Mouse (Mus musculus) forebrain, embryonic 16.5 days (tissue): ENCODE results near the gene Sirpa. TPM values are rescaled to one million over a fixed set of nuclear protein-coding genes. Genes with fewer than 3 reads are reported as not detected.

ENCODE experiments used
- ATAC-seq: fragments of 200-750 bp; cut with Nextera tagmentation; 2 replicates; pipeline ENCODE4 v1.8.0; 2017; ENCODE audit warnings: mild to moderate bottlenecking, moderate library complexity
- H3K27ac ChIP-seq: fragments of 300-500 bp; sonication (generic); 2 replicates; pipeline ENCODE4 v1.5.1; 2014; ENCODE audit warnings: low read length, control low read depth
- H3K27me3 ChIP-seq: fragments of 300-500 bp; sonication (generic); replicated peaks from 2 replicates; pipeline ENCODE4 v1.6.1; 2014; ENCODE audit warnings: low read length; ENCODE audit not compliant: control insufficient read depth, insufficient read depth
- H3K36me3 ChIP-seq: fragments of 300-500 bp; sonication (generic); 2 replicates; pipeline ENCODE4 v1.6.1; 2014; ENCODE audit not compliant: control insufficient read depth, insufficient read depth
- H3K4me1 ChIP-seq: fragments of 300-500 bp; sonication (generic); replicated peaks from 2 replicates; pipeline ENCODE4 v1.6.1; 2014; ENCODE audit warnings: low read length; ENCODE audit not compliant: control insufficient read depth, insufficient read depth
- H3K4me2 ChIP-seq: fragments of 300-500 bp; sonication (generic); 2 replicates; pipeline ENCODE4 v1.6.1; 2014; ENCODE audit warnings: mild to moderate bottlenecking, low read length, control low read depth
- H3K4me3 ChIP-seq: fragments of 300-500 bp; sonication (generic); replicated peaks from 2 replicates; pipeline ENCODE4 v1.5.1; 2014; ENCODE audit warnings: mild to moderate bottlenecking, low read length, control low read depth
- H3K9ac ChIP-seq: fragments of 300-500 bp; sonication (generic); replicated peaks from 2 replicates; pipeline ENCODE4 v1.6.1; 2014; ENCODE audit warnings: low read depth, low read length, control low read depth
- H3K9me3 ChIP-seq: fragments of 300-500 bp; sonication (generic); 2 replicates; pipeline ENCODE4 v1.6.1; 2016; ENCODE audit warnings: low read length; ENCODE audit not compliant: control insufficient read depth
- WGBS: fragments of 180-500 bp; shearing (Covaris S2); extraction: QIAGEN DNeasy Blood & Tissue Kit; methylation state at CpG from one replicate; pipeline ENCODE4 v1.1.7; 2014; 5-methylcytosine and 5-hydroxymethylcytosine counted together
- polyA plus RNA-seq: library from polyadenylated mRNA; unstranded; fragments of >200 nt; fragmentation: Nextera tagmentation; extraction: Ambion mirVana; gene quantifications from 2 replicates; pipeline ENCODE4 v1.2.1, GENCODE M21; 2015

The Sirpa gene
- polyA plus RNA-seq, 1 experiment from 2014 or later, result 34.8 TPM

DNA sequence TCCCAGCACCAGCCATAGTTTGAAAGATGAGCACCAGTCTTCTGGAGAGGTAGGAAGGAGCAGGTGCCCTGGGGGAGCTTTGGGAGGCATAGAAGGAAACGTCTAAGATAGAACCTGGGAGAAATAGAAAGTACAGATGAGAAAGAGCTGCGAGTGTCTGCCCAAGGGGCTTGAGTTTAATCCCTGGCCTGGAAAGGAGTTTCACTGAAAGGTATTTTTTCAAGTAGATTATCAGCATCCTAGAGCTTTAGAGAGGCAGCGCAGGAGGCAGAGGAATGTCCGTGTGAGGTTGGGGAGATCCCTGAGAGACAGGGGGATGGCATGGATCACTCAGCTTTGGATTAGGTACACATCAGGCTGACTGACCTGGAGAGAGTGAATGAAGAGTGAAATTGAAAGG lies 79.3 kb downstream of the Sirpa start:
- ATAC-seq, result no peak
- 82% methylated on average over 4 of the region's 4 CpGs for WGBS
- Histone ChIP-seq H3K9ac (no peak overlapping the region), H3K27me3 (no peaks in the 10 kb centered on the region), H3K4me3 (no peak overlapping the region), H3K4me2 (no peak overlapping the region), H3K9me3 (no peaks in the 10 kb centered on the region), H3K36me3 (no peaks in the 10 kb centered on the region), H3K4me1 (no peaks in the 10 kb centered on the region), H3K27ac (no peak overlapping the region)

- Histone ChIP-seq H3K4me3 (no peak overlapping the region), H3K9ac (no peak overlapping the region), H3K36me3 (no peaks in the 10 kb centered on the region), H3K9me3 (no peaks in the 10 kb centered on the region), H3K4me2 (no peak overlapping the region), H3K27me3 (no peaks in the 10 kb centered on the region), H3K4me1 (no peaks in the 10 kb centered on the region), H3K27ac (no peak overlapping the region)
- peak; percentile 62 for ATAC-seq
- 23% methylated on average over 13 of the region's 13 CpGs for WGBS
Observed at GRCm38 (mm10) chr2:129674935-129675634, 82.5 kb downstream of the Sirpa start.

GRCm38 (mm10) chr2:129677664-129678063 lies 85.0 kb downstream of the Sirpa start:
- H3K36me3 ChIP-seq, result no peaks in the 10 kb centered on the region
- no peak overlapping the region for H3K4me2 ChIP-seq
- ATAC-seq, result peak; percentile 61
- no peak overlapping the region for H3K9ac ChIP-seq
- H3K27ac ChIP-seq, result no peak overlapping the region
- H3K9me3 ChIP-seq, result no peaks in the 10 kb centered on the region
- no peaks in the 10 kb centered on the region for H3K4me1 ChIP-seq
- H3K4me3 ChIP-seq, result no peak overlapping the region
- no peaks in the 10 kb centered on the region for H3K27me3 ChIP-seq
- WGBS, result 4% methylated on average over 2 of the region's 2 CpGs

- 82% methylated on average over 5 of the region's 5 CpGs for WGBS
- Histone ChIP-seq H3K4me2 (no peak overlapping the region), H3K27me3 (no peaks in the 10 kb centered on the region), H3K9ac (no peak overlapping the region), H3K27ac (no peak overlapping the region), H3K4me1 (no peaks in the 10 kb centered on the region), H3K4me3 (no peak overlapping the region), H3K36me3 (no peaks in the 10 kb centered on the region), H3K9me3 (no peaks in the 10 kb centered on the region)
- ATAC-seq, result no peak
Observed at GRCm38 (mm10) chr2:129679066-129679465, 86.4 kb downstream of the Sirpa start.

DNA sequence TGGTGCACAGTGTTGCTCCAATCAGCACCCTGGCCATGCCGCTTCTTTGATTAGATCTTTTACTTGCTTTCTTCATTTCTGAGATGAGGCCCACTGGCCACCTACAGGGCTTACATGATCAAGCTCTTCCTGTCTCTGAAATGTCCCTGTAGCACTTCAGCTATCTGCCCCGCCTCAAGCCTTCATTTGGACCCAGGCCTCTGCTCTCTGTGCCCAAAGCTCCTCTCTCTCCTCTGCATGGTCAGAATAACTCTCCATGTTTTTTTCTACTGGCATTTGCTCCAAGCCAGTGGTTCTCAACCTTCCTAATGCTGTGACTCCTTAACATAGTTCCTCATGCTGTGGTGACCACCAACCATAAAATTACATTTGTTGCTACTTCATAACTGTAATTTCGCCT lies 87.6 kb downstream of the Sirpa start:
- Histone ChIP-seq H3K36me3 (no peaks in the 10 kb centered on the region), H3K4me2 (no peak overlapping the region), H3K9ac (no peak overlapping the region), H3K27me3 (no peaks in the 10 kb centered on the region), H3K9me3 (no peaks in the 10 kb centered on the region), H3K27ac (no peak overlapping the region), H3K4me3 (no peak overlapping the region), H3K4me1 (no peaks in the 10 kb centered on the region)
- 94% methylated on average over 3 of the region's 3 CpGs for WGBS
- no peak for ATAC-seq

Other genes with a start within 250 kb of the Sirpa start
- gene Il1b, start 221.7 kb upstream of the Sirpa start, polyA plus RNA-seq, result not detected in 2 replicates
- gene F830045P16Rik, start 56.2 kb upstream of the Sirpa start, polyA plus RNA-seq, result not detected in 2 replicates
- gene Pdyn, start 107.0 kb downstream of the Sirpa start, polyA plus RNA-seq, result 4.7 and 9.2 TPM in 2 replicates
- 9.0 and 9.4 TPM in 2 replicates for gene Stk35, start 207.7 kb downstream of the Sirpa start, polyA plus RNA-seq